Mouse (Mus musculus) spleen, postnatal 4 days (tissue): ENCODE results near the gene Phlpp2.

Source experiments
- DNase-seq, 2 experiments: peaks; one replicate each; pipeline ENCODE4 v3.0.0; 2022; ENCODE audit warnings: low spot score in 2 of 2

Phlpp2 gene

DNA sequence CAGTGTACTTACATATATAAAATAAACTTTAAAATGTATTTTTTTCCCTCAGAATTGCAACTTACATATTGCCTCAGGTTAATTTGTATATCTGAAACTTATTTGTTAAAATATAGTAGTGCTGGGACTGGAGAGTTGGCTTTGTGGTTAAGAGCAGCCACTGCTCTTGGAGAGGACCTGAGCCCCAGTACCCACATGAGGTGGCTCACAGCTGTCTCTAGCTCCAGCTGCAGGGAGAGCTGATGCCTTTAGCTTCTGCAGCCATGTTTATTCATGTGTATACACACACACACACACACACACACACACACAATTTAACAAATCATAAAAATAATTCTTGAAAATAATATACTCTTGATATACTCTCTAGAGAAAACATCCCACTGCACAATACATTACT, 34.0 kb downstream of the Phlpp2 start:
- DNase-seq, result no peak

- no peak for DNase-seq
Measured at GRCm38 (mm10) chr8:109903909-109904469, 35.6 kb downstream of the Phlpp2 start.

GRCm38 (mm10) chr8:109904928-109905668, 36.8 kb downstream of the Phlpp2 start:
- no peak for DNase-seq

DNA sequence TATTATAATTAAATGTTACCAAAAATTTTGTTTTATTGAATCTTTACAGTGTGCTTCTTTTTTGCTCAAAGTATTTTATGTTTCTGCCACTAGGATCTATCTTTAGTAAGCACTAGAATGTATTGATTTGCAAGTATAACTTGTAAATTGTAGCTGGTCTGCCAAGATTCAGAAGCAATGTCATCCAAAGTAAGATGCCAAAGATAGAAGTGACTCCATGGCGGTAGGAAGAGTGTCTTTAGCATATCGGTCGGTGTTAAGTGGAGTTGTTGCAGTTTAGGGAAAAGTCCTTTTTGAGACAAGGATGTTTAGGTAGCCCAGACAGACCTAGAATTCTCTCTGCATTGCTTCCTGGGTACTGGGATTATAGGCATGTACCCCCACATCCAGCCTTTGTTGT, 38.6 kb downstream of the Phlpp2 start:
- no peak for DNase-seq

GRCm38 (mm10) chr8:109907376-109907775, 39.0 kb downstream of the Phlpp2 start:
- DNase-seq, result no peak

GRCm38 (mm10) chr8:109917277-109917676, 48.9 kb downstream of the Phlpp2 start:
- peak; percentile 48 to 75 for DNase-seq

DNA sequence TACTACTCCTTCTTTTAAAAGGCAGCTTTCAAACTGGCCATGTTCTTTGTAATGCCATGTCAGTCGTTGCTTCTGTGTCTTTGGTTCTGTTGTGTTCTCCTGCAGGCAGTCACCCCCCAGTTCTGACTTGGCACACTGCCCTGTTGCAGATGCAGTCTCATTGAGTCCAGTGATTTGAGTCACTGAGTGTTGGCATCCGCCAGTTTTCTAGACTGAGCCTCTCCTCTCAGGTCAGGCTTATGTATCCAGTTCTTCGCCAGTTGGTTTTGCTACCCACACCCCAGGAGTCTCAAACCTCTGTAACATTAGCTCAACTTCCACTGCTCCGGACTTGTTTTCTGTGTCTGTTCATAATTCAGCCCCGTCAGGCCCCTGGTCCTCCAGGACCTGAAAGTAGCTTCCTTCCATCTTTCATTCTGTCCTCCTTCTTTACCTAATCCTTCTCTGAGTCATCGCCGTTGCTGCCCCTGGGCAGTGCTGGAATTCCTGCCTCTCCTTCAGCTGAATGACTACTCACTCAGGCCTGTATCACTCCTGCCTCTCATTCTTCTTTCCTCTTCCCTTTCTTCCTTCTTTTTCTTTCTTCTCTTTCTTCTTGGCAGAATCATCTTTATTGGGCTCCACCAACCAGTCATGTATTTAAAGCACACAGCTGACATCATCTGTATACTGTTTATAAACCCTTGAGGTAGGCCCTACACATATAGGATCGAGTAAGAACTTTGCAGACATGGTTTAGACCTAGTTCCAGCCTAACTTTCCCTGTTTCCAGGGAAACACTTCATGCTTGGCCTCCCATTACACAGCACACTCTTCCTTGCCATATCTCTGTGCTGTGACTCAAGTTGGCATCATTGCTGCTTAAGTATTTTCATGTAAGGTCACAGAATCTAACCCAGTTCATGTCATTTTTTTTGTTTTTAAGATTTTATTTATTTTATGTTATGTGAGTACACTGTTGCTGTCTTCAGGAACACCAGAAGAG, 52.4 kb downstream of the Phlpp2 start:
- no peak for DNase-seq

DNA sequence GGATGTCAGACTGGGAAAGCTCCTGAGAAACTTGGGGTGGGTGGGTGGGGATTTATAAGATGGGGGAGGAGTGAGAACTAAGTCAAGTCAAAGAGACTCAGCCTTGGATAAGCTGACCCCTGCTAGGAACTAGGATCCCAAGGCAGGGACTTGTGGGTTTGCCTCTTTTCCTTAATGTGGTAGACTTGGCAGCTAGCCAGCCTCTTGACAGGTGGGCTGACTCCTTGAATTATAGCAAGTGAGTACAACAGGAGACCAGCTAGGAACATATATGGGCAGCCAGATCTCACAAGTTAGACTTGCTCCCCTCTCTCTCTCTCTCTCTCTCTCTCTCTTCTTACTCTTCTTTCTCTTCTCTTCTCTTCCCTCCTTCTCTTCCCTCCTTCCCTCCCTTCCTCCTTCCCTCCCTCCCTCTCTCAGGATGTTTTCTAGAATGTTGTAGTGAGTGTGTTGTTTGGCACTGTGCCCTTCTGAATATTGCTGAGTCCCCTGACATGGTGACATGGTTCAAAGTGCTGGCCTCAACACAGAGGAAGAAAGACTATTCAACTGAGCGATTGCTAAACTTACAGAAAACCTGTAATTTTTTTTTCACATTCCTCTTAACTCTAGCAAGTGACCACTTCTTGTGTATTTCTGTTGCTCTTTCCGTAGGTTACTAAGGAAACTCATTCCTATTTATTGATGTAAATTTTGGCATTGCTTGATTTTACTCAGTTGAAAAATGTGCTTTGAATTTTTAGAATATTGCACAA, 73.4 kb downstream of the Phlpp2 start:
- DNase-seq, result no peak

DNA sequence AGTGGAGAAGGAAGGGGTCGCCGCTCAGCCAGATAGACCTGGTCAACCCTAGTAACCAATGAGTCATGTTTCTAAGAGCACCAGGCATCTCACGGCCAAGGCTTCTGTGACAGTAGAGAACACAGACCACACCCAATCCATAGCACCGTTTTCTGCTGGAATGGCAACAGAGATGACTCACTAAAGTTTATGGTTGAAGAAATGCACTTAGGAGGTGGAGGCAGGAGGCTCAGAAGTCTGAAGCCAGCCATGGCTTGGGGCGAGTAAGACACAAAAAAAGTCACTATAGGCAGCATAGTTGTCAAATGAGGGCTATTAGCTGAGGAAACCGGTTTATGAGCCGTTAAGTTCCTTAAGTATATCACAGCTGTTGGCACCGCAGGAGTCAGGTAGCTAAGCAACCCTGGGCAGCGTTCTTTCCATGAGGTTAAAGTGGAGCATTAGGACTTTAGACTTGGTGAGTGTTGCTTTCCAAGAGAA, 76.9 kb downstream of the Phlpp2 start:
- DNase-seq, result no peak

- DNase-seq, result no peak
Measured at GRCm38 (mm10) chr8:109945694-109946093, 77.4 kb downstream of the Phlpp2 start.

DNA sequence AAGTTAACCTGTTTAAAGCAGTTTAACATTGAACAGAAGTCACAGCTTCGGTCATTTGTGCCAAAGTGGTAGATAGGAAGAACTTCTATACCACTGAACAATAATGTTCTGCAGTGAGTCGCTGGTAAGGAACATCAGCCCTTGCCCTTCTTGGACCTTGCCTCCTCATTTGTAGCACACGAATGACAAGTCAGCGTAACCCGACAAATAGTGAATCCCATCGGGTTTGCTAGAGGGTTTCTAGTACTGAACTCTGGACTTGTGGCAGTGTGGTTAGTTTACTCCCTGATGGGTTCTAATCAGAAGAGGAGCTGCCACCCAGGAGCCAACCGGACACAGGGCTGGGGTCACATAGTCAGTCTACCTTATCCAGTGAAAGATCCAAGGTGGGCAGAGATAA, 77.9 kb downstream of the Phlpp2 start:
- DNase-seq, result no peak

DNA sequence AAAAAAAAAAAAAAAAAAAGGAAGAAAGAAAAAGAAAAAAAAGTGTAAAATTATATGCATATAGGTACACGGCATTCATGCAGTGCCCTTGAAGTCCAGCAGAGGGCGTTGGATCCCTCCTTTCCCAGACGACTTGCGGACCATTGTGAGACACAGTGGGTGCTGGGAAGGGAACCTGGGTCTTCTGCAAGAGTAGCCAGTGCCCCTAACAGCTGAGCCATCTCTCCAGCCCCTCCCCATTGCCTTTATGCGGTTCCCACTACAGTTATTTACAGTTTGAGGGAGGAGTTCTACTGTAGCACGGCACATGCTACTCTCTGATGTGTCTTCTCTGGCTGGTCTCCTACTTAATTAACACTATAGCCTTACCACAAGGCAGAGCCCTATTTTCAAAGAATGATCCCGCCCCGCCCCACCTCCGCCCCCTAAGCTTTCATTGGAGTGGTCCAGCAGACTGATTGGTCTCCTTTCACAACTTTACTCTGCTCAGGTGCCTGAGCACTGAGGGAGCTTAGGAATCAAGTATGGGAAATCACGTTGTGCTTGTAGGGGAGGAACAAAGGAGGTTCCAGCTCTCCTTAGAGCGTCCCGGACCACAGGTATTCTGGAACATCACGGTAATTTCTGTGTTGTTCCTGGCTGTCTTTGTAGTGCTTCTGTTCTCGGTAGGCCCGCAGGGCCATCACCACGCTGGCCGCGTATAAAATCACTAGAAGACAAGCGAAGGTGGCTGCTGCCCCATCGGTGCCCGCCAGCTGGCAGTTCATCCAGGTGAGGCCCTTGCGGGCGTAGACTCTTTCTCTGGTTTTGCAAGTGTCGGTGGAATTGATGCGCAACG, 79.3 kb downstream of the Phlpp2 start:
- DNase-seq, result peak in 1 of 2 experiments; percentile 73

DNA sequence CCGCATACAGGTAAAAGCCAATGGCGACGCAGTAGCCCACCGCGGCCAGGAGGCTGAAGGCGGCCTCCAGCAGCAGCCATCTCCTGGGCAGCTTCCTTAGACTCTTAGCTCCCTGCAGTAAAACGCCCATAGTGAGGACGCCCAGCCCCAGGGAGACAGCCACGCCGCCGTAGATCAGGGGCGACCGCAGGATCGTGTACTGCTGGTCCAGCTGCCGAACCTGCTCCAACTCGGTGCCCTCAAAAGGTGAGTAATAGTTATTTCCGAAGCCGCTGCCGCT, 79.9 kb downstream of the Phlpp2 start:
- DNase-seq, result peak in 1 of 2 experiments; percentile 58

GRCm38 (mm10) chr8:109952171-109952570, 83.8 kb downstream of the Phlpp2 start:
- no peak for DNase-seq

- no peak for DNase-seq
Measured at GRCm38 (mm10) chr8:109954486-109954948, 86.2 kb downstream of the Phlpp2 start.

DNA sequence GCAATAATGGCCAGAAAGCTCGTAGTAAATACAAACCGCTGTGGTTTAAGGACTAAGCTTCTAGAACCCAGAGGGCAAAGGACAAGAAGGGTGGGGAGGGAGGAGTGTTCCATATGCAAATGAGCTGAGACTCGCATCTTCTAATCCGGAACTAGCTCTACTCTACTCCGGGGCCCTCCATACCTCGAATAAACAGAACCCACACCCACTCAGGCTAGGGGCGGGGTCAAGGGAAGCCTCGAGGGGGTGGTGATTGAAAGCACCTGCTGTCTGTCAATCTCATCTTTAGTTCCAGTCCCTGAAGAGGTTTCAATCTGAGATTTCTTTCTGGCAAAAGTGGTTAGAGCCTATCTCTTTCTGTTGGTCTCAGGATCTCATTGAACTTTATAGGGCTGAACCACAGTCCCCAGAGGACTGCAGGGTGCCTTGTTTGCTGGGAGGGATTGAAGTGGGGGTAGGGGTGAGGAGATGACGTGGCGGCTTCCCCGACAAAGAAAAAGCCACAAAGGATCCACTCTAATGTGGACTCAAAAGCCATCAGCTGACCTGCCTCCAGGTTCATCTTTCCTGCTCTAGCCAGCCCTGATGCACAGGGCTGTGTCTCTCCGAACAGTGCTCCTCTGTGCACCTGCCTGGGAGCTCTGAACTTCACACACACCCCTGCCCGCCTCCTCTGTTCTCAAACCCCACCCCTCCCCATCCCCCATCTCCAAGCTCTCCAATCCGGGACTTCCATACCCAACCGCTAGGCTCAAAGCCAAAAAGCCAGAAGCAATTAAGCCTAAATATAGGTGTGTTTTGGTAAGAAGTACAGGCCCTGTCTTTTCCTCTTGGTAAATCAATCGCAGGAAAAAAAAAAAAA, 89.1 kb downstream of the Phlpp2 start:
- DNase-seq, result peak in 1 of 2 experiments; percentile 74

DNA sequence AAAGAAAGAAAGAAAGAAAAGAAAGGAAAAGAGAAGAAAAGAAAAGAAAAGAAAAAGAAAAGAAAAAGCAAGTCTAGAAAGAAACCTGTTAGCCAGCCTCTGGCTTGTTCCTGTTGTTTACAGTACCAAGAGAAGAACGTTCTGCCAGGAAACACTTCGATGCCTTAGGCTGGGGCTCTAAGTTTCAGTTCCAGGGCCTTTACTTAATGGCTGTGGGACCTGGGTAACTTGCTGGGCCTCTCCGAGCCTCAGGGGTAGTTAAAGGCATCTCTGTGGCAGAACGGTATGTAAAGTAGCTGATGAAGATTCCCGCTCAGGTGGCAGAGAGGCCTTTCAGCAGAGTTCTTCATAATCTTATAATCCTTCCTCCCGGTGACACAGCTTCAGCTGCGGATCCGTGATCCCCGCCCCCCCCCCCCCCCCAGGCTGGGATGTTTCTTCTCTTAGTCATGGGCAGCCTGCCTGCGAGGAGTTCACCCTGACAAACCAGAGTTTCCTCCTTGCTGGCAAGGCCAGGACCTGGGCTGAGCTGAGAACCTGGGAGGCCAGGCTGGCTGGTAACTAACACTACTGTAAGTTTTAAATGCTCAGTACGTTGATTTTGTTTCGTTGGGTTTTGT, 89.8 kb downstream of the Phlpp2 start:
- DNase-seq, result no peak

- DNase-seq, result no peak
Measured at GRCm38 (mm10) chr8:109959112-109959511, 90.8 kb downstream of the Phlpp2 start.

DNA sequence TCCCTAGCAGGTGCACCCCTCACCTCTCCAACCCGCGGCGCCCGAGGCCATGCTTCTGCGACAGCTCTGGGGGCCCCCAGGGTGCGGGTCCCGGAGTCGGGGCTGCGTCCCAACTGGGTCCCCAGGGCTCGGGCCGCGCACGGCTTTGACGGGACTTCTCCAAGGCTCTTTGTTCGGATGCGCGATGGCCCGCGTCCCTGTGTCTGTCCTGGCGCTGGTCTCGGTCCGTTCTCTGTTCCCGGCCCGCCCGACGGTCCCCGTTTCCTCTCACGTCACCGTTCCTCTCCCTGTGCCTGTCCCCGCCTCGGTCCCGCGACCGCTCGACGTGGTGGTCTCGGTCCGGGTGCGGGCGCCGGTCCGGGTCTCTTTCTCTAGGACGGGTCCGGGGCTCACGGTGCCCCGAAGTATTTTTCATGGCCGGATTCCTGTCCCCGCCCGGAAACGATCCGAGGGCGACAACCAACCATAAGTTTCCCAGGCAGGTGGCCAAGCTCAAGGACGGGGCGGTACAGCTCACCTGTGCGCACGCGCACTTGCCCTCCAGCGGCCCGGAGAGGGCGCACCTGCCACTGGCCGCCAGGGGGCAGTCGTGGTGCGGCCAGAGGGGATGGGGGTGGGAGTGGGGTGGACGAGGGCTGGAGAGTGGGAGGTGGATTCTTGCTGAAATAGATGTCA, 93.5 kb downstream of the Phlpp2 start, which contains the start of gene Marveld3:
Gene Marveld3 (minus strand): TSS at position 511 of the 675 bp plus-strand sequence.
- DNase-seq, result peak; percentile 34 to 78
